Mouse (Mus musculus) thymus, adult 2 months (tissue): ENCODE data around the gene Supt3.

ENCODE experiments used
- CTCF ChIP-seq: fragments of 200-500 bp; IDR thresholded peaks from 2 replicates; pipeline ENCODE4 v1.5.1; 2012; ENCODE audit warnings: mild to moderate bottlenecking, control low read depth, low read length, moderate library complexity, borderline replicate concordance; ENCODE audit not compliant: control insufficient read depth, poor library complexity, insufficient read depth; ENCODE audit errors: extremely low read depth
- POLR2A ChIP-seq: fragments of 200-500 bp; IDR thresholded peaks from 2 replicates; pipeline ENCODE4 v1.6.1; 2012; ENCODE audit warnings: mild to moderate bottlenecking, low read length, control low read depth, moderate library complexity; ENCODE audit not compliant: control insufficient read depth, poor library complexity, insufficient read depth; ENCODE audit errors: extremely low read depth

DNA sequence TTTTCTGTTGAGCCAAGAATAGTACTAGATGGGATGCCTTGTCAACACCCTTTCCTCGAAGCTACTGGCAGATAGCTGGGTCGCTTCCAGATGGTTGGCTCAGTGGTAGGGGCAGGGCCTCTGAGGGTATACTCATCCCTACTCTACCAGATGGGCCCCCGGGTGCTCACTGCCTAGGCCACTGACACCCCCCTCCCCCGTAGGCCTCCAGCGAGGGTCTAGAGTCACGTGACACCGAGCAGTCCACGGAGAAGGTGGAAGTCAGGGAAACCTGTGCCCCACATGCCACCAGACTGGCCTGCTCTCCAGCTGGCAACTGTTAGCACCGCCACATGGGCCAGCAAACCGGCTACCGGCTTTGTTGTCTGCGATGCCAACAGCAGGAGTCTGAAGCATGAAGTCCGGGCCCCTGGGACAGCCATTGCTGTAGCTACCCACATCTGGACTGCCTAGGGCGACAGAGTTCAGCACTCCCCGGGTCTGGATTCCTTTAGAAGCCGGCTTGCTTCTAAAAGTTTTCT is 381.3 kb downstream of the Supt3 start:
- TF ChIP-seq POLR2A (no peak), CTCF (no peak)
